Mouse (Mus musculus) spleen, adult 12 weeks (tissue): Measurements from ENCODE around the gene Ap5z1.

ENCODE experiments used
- DNase-seq: peaks from one replicate; pipeline ENCODE4 v3.0.0; 2022; ENCODE audit warnings: low spot score

The Ap5z1 gene

DNA sequence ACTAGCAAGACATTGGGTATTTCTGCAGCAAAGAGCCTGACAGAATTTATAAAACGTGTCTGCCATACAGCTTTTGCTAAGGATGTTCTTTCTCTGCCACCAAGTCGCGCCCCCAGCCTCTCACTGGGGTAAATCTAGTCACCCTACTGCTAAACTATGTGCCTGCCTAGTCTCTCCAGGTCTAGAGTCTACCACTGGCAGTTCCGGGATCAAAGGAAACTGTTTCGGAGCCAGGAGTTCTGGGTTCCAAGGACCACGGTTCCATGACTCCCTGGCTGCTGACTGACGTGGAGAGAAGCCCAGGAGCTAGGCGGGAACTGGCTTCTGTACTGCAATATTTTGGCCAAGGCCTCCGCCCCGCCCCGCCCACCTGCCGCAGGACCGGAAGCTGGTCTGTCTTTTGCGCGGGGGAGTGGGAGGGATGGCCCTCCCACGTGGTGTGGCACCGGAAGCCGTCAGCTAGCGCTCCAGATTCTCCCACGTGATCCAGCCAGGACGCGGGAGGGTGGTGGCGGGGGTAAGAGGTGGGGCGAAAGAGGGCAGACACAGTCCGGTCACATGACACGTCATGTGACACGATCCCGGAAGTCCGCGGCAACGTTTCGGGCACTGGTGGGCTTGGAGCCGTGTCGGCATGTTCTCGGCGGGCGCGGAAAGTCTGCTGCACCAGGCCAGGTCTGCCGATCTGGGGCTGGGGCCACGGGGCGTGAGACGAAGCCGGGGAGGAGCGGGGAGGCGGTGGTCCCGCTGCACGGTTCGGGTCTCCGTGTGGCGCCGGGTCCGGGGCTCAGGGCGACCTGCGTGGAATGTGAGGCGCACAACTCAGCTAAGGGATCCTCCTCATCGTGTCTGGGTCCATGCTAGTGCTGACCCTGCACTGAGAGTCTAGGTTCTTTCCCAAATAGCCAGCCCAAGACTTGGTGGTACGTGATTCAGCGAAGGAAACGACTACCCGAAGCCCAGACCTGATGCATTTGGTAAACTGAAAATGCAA lies at the start of gene Ap5z1:
Ap5z1 (plus strand) TSS at position 484 of the 994 bp plus-strand sequence.
- DNase-seq = peak; percentile 89

DNA sequence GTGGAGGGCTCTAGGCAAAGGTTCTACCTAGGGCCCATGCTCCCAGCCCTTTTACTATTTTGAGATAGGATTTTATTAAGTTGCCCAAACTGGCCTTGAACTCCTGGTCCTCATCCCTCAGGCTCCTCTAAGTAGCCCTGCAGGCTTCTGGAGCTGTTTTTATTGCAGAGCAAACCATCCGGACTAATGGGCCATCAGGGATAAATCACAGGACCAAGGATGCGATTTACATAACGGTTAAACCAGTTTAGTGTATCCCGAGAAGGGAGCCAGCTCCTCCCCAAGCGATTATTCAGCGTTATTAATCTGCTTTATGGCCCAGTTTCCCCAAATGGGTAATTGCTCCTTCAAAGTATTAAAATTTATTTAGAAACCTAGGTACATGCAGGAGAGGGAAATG lies 48.3 kb upstream of the Ap5z1 start:
- DNase-seq = no peak

DNA sequence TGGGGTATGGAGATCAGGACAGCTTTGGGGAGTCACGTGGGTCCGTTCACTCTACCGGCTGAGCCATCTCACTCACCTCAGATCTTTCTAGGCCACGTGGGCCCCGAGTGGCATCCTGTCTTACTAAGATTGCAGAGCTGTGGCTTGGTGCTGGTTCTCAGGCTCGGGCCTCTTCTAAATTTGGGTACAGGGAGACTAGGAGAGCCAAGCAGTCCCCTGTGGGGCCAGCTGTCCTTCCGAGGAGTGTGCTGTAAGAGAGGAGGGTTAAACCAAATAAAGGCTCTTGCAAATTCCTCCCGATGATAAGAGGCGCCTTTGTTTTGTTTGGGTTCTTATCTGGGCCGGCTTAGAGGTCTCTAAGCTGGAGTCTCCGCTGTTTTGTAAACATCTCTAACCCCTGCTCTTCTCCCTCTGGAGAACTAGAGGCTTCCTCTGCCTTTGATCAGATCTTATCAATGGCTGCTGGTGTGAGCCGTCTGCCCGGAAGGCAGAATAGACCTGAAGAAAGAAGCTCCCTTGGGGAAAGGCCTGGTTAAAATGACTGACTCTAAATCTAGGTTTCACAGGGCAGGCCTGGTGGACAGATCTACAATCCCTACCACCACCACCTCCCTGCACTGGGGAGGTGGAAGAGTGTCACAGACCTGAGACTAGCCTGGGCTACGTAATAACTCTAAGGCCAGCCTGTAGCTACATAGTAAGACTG lies 47.5 kb upstream of the Ap5z1 start:
- DNase-seq = no peak

GRCm38 (mm10) chr5:142417104-142417503 lies 46.6 kb upstream of the Ap5z1 start:
- no peak for DNase-seq

- no peak for DNase-seq
Measured at GRCm38 (mm10) chr5:142417876-142418275, 45.9 kb upstream of the Ap5z1 start.

DNA sequence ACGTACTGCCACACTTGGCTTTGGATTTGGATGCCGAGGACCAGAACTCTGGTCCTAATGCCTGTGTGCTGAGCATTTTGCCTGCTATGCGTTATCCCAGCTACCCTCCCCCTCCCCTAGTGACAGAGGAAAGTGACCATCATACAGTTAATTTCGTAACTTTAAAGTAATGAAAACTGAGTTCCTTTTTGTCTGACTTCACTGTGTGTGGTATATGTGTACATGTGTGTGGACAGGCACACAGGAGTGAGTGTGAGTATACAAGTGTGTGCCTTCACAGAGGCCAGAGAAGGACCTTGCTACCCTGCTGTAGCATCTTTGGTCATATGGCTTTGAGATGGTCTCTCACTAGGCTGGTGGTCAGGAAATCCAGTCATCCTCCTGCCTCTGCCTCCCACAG lies 45.3 kb upstream of the Ap5z1 start:
- no peak for DNase-seq

DNA sequence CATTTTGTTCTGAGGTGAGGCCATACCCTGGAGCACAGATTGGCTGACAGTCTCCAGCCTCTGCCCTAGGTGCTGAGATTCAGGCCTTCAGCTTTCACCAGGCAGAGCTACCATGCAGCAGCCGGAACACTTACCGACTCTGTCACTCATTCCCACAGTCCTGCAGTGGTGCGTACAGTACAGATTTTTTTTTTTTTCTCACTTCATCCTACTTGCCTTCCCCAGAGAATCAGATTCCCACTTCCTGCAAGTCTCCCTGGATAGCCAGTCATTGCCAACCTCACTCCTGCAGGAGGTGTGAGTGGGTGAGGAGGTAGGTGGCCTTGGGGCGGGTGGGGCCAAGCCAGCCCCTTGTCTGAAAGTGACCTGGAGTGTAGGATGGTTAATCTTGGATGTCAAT lies 43.4 kb upstream of the Ap5z1 start:
- no peak for DNase-seq

DNA sequence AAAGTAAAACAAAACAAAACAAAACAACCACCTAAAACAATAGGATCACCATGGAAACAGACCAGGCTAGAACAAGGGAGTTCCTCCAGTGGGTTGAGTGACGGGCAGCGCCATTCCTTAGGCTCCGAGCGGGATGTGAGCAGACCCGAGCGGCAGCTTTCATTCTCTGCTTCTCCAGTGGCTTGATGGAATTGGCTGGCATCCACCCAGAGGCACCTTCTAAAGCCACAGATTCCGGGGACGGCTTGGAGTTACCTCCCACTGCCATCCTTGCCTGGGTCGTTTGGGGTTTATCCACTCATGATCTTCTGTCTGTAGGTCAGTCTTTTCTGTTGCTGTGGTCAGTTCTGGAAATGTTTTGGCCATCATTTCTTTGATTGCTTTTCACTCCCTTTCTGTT lies 42.8 kb upstream of the Ap5z1 start:
- DNase-seq = no peak

DNA sequence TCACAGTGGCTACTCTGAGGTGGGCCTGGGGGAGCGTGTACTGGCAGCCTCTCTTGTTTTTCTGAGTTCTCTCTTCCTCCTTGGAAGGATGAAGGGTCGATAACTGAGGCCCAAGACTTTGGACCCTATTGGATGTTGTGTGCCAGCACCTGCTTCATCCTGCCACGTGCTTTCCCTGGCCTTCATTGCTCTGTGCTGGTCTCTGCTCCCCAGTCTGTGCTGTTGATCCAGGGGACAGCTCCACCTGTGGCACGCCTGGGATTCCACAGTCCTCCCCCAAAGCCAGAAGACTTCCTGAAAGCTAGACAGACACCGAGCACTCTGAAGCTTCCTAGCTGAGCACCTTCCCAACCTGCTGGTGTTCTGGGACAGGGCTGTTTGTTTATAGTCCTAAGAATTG lies 41.9 kb upstream of the Ap5z1 start:
- DNase-seq = no peak

DNA sequence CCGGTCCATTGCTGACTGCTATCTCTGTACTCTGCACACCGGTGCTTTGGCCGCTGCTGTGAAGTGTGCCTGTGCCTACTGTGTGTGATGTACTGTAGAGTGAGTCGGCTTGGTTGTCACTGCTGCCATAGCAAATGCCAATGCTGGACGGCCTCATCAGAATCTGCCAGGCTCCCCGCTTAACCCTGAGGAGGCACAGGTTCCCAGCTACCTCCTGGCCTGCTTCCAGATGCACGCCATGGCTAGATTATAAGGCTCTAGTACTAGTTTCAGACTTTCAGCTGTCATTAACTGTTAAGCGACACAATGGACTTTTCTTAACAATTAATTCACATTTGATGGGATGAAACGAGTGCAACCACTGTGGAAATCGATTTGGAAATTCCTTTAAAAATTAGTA lies 40.6 kb upstream of the Ap5z1 start:
- no peak for DNase-seq

GRCm38 (mm10) chr5:142423701-142424100 lies 40.0 kb upstream of the Ap5z1 start:
- no peak for DNase-seq

DNA sequence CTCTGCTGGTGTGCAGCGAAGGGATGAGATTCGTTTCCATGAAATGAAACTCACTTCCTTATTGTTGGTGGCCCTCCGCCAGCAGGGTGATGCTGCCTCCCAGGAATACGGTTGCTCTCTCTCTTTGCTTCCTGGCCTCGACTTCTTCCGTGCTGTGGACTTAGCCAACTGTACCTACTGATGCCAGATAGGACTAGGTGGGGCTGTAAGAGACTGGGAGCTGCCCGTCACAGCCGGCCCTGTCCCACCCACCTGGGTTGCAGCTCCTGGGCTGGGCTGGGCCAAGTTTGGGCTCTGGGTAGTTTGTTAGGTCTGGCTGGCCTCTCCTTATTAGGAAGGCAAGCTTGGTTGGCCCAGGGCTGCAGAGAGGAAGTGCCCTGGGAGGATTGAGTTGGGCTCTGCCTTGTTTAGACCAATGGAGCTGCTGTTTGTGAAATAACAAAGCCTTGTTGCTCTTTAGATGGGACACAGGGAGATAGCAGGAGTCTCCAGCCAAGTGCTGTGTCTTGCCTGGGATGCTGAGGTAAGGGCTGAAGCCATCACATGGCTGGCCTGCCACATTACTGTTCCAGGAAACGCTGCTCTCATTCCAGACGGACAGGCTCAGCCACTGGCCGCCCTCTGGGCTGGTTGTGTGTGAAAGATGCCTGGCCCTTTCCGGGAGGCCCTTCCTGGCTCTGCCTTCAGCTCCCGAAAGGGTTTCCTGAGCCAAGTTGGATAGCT lies 39.0 kb upstream of the Ap5z1 start:
- no peak for DNase-seq

DNA sequence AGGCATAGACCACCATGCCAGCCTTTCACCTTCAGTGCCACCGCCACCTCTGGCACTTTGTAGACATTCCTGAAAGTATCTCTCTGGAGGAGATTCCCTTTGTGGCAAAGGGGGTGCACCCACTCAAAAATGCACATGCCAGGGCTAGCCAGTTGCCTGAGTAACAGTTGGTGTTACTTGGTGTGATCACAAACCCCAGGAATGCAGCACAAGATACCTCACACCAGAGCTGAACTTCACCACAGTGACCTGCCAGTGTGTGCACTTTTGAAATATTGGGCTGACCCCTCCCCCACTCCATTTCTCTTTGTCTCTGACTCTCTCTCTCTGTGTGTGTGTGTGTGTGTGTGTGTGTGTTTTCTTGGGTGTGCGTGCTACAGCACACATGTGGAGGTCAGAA lies 37.3 kb upstream of the Ap5z1 start:
- no peak for DNase-seq

GRCm38 (mm10) chr5:142427876-142428275 lies 35.9 kb upstream of the Ap5z1 start:
- DNase-seq = no peak

DNA sequence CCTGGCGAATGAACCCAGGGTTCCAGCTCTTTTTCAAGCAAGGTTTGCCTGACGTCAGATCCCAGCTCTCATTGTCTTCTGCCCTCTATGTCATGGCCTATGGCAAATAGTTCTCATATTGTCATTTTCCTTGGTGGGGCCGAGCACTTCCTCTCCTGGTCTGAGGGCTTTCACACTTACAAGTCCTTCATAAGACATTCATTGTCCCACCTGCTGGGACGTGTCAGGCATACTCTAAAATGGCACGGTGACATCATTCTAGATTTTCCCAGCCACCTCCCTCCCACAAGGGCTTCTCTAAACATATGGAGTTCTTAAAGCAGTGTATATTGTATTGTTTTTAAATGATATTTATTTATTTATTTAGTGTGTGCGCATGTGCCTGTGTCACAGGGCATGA lies 35.1 kb upstream of the Ap5z1 start:
- no peak for DNase-seq

DNA sequence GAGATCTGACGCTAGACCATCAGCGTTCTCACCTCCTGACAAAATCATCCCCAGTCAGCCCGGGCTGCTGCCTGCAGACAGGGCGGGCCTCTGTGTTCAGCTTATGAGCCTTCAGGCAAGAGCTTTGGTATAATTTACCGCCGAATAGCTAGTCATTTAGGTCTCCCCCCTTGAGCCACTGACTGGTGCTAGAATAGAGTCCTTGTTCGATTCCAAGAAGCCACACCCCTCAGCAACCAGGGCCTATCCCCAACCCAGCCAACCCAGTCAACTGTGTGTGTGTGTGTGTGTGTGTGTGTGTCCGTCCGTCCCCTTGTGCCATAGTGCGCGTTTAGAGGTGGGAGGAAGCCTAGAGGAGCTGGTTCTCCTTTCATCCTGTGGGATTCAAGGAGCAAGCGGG lies 32.7 kb upstream of the Ap5z1 start:
- no peak for DNase-seq

DNA sequence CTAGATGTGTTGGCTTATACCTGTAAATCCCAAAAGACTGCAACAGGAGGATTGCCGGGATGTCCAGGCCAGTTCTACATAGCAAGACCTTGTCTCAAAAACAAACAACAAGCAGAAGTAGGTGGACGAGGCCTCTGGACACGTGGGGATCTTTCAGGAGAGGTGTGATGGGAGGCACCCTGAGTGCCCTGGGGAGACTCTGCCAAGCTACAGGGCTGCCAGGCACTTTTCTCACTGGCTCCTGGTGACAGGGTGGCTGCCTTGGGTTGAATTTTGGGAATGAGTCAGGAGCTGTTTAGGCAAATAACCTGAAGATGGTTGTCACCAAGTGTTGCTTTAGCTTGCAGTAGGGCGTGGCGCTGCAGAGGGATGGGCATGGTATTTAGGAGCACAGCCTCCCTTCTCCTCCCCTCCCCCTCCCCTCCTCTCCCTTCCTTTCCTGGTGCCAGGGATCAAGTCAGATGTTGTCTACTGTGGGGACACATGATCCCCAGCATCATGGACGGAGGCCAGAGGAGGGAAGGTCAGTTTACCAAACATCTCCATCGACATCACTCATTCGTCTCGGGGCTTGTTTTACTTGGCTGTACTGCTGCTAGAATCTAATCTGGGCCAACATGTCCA lies 31.8 kb upstream of the Ap5z1 start:
- no peak for DNase-seq

GRCm38 (mm10) chr5:142432695-142433094 lies 31.0 kb upstream of the Ap5z1 start:
- no peak for DNase-seq

- no peak for DNase-seq
Measured at GRCm38 (mm10) chr5:142434052-142434451, 29.7 kb upstream of the Ap5z1 start.

GRCm38 (mm10) chr5:142435736-142436135 lies 28.0 kb upstream of the Ap5z1 start:
- no peak for DNase-seq

DNA sequence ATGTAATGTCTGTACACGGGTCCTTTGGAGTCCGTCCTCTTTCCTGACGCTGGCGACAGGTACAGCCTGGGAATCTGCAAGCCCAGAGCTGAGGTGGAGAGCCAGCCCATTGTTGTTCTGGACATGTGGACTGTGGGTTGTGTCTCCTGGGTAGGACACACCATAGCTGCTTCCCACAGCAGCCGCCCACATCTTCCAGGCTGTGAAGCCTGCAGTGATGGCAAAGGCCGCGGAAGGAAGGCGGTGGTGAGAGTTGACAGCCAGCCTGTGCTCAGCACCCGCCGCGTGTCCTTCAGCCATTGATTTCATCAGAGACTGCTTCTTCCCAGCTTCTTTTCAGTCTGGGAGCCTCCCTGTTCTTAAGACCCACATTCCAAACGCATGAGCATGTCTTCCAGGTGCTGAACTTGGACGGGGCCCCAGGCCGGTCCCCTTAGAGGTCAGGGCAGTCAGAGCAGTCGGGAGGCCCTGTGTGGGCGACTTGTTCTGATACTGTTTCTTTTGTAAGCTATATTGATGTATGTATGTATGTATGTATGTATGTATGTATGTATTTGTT lies 25.3 kb upstream of the Ap5z1 start:
- DNase-seq = no peak

GRCm38 (mm10) chr5:142439911-142440432 lies 23.8 kb upstream of the Ap5z1 start:
- peak; percentile 15 for DNase-seq
